8 mouse cellular contexts compared by ENCODE assay signal in genomic region chr8:115402471-115403197, GRCm38 (mm10).
DNase-seq lines count a peak whose midpoint lies in the region; ATAC-seq lines count a peak whose summit lies in the region.

No protein-coding gene starts in this region.

- H3K9me3 ChIP-seq in heart, embryonic 11.5 days (replicated peaks; ENCODE audit: control insufficient read depth, low read length), result no peaks in the 10 kb centered on the region

- DNase-seq in heart, adult 18-20 months, result peak; percentile 18 to 57
- peak; percentile 18 for DNase-seq in ovary, postnatal 36 days (ENCODE audit: low spot score)
- no peak for DNase-seq in ovary, adult 18-20 months (ENCODE audit: low spot score)
- DNase-seq in cerebellum, postnatal 14 days, result peak; percentile 50 to 54
- peak; percentile 34 to 70 for DNase-seq in kidney, postnatal 36 days
- DNase-seq in MN1 (ENCODE audit: low spot score), result no peak

- no peak overlapping the region for H3K4me3 ChIP-seq in heart, embryonic 11.5 days (ENCODE audit: low read depth, low read length)

- WGBS in heart, embryonic 11.5 days (ENCODE audit: insufficient replicate concordance), result 64% methylated on average over 10 of the region's 10 CpGs

- no peaks in the 10 kb centered on the region for H3K27me3 ChIP-seq in heart, embryonic 11.5 days (ENCODE audit: control insufficient read depth, insufficient read depth, low read length)

- no peak for ATAC-seq in heart, embryonic 11.5 days (replicated peaks; ENCODE audit: insufficient number of reproducible peaks, low FRiP score, low TSS enrichment)
- ATAC-seq in erythroblast, adult 5-6 weeks (replicated peaks; ENCODE audit: low FRiP score, poor library complexity, severe bottlenecking), result no peak

- no peak overlapping the region for H3K4me2 ChIP-seq in heart, embryonic 11.5 days

- no peak overlapping the region for H3K27ac ChIP-seq in heart, embryonic 11.5 days (ENCODE audit: low read depth, low read length)

- no peak overlapping the region for H3K9ac ChIP-seq in heart, embryonic 11.5 days (ENCODE audit: low read depth, low read length)

- H3K36me3 ChIP-seq in heart, embryonic 11.5 days (ENCODE audit: control insufficient read depth, insufficient read depth, low read length), result no peaks in the 10 kb centered on the region

- no peaks in the 10 kb centered on the region for H3K4me1 ChIP-seq in heart, embryonic 11.5 days (ENCODE audit: control insufficient read depth, insufficient read depth, low read length)

Comparison
In these comparisons a context has a peak if more than half of its experiments do, and no peak if none do; other contexts are left out.
1. DNase-seq: peak in heart, adult 18-20 months (2 of 2), ovary, postnatal 36 days (single experiment), cerebellum, postnatal 14 days (2 of 2) and kidney, postnatal 36 days (2 of 2); none in ovary, adult 18-20 months (single experiment) and MN1 (single experiment).